Mouse (Mus musculus) spleen, postnatal 4 days (tissue): ENCODE results near the gene Tbata.

ENCODE experiments used
- DNase-seq, 2 experiments: peaks; one replicate each; pipeline ENCODE4 v3.0.0; 2022; ENCODE audit warnings: low spot score in 2 of 2

Gene Tbata

DNA sequence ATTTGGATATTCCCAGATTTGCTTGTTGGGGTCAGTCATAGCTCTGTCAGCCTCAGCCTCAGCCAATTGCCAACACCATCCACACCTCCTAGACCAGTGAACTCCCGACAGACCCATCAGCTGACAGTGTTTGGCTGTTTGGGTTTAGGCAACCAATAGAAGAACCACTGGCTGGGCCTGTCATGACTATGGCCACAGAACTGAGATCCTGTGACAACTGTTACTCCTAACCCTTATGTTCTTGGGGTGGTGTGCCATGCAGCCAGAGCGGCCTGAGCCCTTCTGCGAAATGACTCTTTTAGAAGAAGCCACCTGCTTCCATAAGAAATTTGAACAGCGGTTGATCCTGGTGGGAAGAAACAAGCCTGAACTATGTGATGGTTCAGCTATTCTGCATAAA, 39.4 kb downstream of the Tbata start:
- no peak for DNase-seq

DNA sequence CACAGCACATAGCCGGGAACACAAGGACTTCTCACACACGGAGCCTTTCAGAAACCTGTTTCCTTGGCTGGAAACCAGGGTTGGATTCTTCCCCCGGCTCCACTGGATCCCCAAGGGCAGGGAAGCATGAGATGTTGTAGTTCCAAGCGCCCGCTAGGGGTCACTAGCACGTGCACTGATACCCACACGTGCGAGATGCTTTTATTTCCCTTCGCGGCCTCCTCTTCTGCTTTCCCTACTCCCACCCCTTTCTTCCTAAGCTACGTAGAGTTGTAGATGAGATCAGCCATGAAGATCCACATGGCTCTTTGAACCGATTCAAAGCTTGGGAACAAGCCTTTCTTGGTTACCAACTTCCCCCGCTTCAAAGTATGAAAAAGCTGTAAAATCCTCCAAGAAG, 40.0 kb downstream of the Tbata start:
- DNase-seq, result peak in 1 of 2 experiments; percentile 75

DNA sequence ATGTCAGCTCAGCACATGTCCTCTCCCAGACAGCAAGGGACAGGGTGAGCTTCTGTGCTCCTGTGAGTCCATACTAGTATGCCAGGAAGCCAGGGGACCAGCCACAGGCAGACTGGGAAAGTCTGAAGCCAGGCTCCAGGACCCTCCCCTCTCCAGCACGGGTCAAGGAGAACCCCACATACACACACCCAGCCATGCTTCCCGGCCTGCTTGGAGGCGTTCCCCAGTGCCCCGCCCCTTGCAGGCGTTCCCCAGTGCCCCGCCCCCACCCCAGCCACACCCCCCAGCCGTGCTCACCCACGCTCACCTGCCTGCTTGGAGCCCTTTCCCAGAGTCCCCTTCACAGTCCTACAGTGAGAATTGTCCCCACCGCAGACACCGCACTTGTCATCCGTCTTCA, 41.1 kb downstream of the Tbata start:
- no peak for DNase-seq

DNA sequence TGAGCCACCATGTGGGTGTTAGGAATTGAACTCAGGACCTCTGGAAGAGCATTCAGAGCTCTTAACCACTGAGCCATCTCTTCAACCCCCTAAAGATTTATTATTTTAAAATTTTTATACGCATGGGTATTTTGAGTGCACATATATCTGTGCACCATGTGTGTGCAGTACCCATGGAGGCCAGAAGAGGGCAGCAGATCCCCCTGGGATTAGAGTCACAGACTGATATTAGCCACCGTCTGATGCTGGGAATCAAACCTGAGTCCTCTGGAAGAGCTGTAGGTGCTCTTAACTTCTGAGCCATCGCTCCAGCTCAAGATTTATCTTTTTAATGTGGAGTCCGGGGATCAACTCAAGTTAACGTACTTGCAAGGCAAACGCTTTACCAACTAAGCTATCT, 43.9 kb downstream of the Tbata start:
- no peak for DNase-seq

DNA sequence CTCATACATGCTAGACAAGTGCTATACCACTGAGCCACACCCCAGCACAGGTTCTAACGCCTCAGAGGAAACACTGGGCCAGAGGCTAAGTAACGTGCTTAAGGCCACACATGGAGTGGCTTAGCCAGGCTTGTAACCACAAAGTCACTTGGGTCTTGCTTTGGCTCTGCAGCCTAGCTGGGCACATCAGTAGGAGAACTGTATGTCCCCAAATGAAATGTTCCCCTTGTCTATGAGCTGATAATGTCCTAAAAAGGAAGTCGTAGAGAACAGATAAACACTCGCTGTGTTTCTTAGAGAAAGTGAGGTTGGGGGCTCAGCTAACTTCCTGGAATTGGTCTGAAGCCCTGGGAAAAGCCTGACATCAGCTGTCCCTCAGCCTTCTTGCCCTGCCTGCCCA, 44.4 kb downstream of the Tbata start:
- no peak for DNase-seq

DNA sequence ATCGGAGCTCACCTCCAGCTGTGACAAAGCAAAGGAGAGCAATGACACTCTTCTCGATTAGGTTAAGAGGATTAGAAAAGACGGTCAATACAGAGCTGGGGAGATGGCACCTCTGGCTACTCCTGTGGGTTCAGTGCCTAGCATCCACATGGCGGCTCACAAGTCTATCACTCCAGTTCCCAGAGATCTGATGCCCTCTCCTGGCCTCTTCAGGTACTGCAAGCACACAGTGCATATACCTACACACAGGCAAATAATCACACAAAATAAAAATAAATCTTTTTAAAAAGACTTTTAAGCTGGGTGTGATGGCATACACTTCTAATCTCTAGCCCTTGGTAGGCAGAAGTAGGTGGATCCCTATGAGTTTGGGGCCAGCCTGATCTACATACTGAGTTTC, 47.6 kb downstream of the Tbata start:
- no peak for DNase-seq

DNA sequence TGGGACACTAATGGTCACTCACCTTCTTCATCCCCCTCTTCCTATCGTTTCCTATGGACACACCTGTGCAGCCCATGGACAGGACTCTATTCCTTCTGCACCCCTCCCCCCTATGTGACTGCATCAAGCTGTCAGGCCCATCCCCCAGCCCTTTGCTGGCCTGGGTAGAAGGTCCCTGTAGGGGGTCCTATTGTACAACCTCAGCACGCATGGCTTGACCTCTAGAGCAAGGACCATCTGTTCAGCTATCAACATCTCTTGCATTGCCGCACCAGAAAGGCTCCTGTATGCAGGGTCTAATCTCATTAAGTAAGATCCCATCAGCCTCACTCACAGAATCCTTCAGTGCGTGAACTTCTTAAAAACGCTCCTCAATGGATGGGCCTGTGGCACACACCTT, 53.9 kb downstream of the Tbata start:
- no peak for DNase-seq

DNA sequence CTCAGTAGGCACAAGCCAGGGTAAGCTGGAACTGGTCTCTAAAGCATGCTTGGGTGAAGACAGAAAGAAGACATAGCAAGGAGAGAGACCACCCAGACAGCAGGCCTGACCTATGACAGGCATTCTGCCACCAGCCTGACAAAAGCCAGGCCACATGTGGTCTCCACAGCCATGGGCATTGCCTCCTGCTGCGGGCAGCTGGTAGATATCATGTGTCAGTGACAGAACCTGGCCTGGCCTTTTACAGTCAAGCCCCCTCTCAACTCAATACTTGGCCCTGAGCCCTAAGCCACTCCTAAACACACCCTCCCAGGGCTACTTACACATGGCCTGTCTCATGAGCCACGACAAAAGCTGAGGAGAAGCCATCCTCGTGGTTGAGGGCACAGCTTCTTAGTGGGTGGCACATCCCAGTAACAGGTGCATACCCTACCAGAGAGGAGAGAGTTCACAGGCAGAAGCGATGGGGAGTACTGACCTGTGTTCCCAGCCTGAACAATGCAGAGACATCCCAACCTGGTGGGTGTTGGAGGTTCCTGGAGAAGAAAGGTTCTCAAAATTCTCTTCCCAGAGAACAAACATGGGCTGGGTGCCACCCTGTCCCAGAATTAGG, 55.1 kb downstream of the Tbata start:
- no peak for DNase-seq

DNA sequence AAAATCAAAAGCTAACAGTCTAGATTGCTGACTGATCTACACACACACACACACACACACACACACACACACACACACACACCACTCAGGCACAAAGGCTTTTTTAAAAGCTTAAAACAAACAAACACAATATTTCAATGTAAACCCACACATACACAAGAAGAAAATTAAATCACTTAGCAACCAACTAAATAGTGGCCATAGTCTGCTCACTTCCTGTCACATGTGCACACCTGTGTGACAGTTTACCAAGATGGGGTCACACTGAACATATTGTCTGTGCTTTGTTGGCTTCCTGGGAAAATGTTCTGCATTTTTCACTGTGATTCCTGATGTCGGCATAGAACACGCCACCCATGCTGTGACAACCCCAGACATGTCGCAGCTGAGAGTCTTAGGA, 60.0 kb downstream of the Tbata start:
- no peak for DNase-seq

DNA sequence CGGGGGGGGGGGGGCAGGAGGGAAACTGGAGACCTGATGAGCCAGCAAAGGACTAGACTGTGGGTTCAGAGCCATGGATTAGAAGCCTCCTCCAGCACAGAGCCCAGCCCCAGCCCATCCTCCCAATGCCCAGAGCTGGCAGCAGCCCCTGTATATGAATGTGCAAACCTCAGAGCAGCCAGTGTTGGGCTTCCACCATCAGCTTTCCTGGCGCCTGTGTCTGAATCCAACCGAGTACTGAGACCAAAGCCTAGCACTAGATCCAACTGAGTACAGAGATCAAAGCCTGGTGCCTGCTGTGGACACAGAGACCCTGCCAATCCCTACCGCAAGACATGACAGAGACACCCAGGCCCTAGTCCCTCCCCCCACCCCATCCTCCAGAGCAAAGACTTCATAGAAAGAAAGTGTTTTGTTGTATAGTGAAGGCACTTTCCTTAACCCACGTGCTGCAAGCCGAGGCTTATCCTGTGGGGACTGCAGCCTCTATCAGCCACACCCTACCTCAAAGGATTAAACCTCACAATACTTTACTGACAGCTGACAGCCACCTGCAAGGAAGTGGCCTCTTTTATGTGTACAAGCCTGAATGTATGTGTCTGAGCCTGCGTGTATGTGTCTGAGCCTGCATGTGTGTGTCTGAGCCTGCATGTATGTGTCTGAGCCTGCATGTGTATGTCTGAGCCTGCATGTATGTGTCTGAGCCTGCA, 61.3 kb downstream of the Tbata start:
- DNase-seq, result no peak

DNA sequence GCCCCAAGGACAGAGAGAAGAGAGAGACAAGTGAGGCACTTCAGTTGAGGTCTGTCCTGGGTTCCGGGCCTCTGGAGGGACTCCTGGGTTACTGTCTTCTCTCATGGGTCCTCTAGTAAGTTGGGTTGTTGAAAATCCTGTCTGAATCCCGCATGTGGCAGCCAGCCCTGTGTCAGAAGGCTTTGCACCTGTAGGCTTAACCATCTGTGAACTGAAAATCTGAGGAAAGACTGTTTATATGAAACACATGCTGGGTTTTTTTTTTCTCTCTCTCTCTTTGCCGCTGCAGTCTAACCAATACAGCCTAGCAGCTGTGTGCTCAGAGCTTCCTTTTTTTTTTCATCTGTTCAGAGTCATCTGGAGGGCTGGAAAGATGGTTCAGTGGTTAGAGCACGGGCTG, 62.6 kb downstream of the Tbata start:
- DNase-seq, result no peak

DNA sequence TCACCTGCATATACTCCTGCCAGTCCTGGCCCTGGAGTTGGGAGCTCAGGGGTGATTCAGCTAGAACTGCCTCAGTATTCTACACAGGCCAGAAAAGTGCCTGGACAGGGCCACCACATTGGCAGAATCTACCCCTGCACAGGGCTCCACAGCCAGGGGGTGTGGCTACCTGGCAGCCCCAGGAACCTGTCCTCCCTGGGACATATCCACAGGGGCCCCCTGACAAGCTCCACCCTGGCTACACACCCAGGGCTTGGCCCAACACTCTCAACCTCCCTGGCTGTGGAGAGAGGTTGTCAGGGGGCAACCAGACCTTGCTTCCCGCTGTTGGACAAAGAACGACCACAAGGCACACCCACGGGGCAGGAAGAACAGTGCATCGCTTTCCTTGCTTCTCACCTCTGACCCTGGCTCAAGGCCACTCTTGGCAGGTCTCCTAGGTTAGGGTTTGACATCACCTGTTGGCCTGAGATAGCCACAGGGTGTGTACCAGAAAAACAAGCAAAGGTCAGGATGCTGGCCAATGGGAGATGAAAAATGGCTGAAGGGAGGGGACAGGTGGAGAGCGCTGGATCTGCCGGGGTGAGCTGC, 64.0 kb downstream of the Tbata start:
- DNase-seq, result no peak

DNA sequence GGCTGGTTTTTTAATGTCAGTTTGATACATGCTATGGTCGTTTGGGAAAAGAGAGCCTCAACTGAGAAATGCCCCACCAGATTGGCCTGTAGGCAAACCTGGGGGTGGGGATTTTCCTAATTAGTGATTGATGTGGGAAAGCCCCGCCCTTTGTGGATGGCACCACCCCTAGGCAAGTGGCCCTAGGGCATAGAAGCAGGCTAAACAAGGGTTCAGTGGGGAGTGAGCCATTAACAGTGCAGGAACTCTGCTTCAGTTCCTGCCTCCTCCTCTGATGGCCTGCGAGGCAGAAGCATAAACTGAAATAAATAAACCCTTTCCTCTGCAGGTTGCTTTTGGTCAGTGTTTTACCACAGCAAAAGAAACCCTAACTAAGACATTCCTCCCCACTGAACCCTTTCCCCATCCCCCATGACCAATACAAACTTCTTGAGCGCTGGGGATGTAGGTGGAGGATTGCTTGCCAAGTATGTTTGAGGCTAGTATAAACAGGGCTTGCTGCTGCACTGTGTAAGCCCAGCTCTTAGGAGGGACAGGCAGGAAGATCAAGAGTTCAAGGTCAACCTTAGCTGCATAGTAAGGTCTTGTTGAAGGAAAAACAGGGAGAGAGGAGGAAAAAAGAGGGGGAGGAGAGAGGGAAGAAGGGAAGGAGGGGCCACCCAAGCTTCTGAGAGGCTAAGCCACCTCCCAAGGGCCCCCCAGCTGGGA, 65.1 kb downstream of the Tbata start:
- DNase-seq, result no peak

DNA sequence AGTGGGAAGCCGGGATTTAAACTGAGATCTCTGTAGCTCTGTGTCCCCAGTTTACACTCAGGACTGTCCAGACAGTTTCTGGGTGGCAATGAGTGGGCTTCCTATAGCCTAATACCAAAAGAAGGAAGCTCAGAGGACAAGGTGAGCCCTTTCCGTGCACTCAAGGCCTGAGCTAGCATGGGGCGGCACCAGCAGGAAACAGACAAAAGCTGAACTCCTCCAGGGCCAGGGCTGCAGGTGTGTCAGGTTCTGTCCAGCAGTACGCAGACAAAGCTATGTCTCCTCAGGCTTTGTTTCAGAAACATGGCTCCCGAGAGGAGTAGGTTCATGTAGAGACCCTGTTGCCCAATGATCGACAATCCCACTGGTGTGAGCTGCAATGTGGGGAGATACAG, 65.6 kb downstream of the Tbata start:
- no peak for DNase-seq
